Mouse (Mus musculus) B cell, adult 2 months (primary cell): ENCODE measurements around the gene Adipoq.
"Not testable (repeated sequence)": the region's sequence is repeated elsewhere in the genome, so short reads cannot be mapped to it uniquely, and the experiment has no call there.

ENCODE experiments used
- DNase-seq, 2 experiments: peaks; one replicate each; pipeline ENCODE4 v3.0.0; 2022

The Adipoq gene

GRCm38 (mm10) chr16:23165441-23165840 lies 19.1 kb downstream of the Adipoq start:
- DNase-seq: peak; percentile 43 to 58

- DNase-seq: no peak
Observed at GRCm38 (mm10) chr16:23166646-23167045, 20.3 kb downstream of the Adipoq start.

GRCm38 (mm10) chr16:23167079-23167478 lies 20.7 kb downstream of the Adipoq start:
- DNase-seq: no peak

GRCm38 (mm10) chr16:23170813-23171212 lies 24.5 kb downstream of the Adipoq start:
- no peak for DNase-seq

- no peak for DNase-seq
Observed at GRCm38 (mm10) chr16:23173904-23174303, 27.6 kb downstream of the Adipoq start.

GRCm38 (mm10) chr16:23174855-23175254 lies 28.5 kb downstream of the Adipoq start:
- no peak for DNase-seq

GRCm38 (mm10) chr16:23175956-23176355 lies 29.6 kb downstream of the Adipoq start:
- no peak for DNase-seq

- no peak for DNase-seq
Observed at GRCm38 (mm10) chr16:23177856-23178255, 31.5 kb downstream of the Adipoq start.

- no peak for DNase-seq
Observed at GRCm38 (mm10) chr16:23178796-23179195, 32.5 kb downstream of the Adipoq start.

- not testable (repeated sequence) for DNase-seq
Observed at GRCm38 (mm10) chr16:23179436-23179835, 33.1 kb downstream of the Adipoq start.

GRCm38 (mm10) chr16:23181054-23181453 lies 34.7 kb downstream of the Adipoq start:
- peak in 1 of 2 experiments; percentile 16 for DNase-seq

GRCm38 (mm10) chr16:23181487-23181886 lies 35.2 kb downstream of the Adipoq start:
- DNase-seq: peak; percentile 24 to 25

- no peak for DNase-seq
Observed at GRCm38 (mm10) chr16:23181942-23182597, 35.7 kb downstream of the Adipoq start.

GRCm38 (mm10) chr16:23185824-23186223 lies 39.5 kb downstream of the Adipoq start:
- peak; percentile 42 to 46 for DNase-seq

GRCm38 (mm10) chr16:23186418-23186817 lies 40.1 kb downstream of the Adipoq start:
- no peak for DNase-seq

GRCm38 (mm10) chr16:23187983-23188382 lies 41.6 kb downstream of the Adipoq start:
- peak; percentile 34 to 42 for DNase-seq

- no peak for DNase-seq
Observed at GRCm38 (mm10) chr16:23189612-23190011, 43.3 kb downstream of the Adipoq start.

- no peak for DNase-seq
Observed at GRCm38 (mm10) chr16:23191560-23192242, 45.4 kb downstream of the Adipoq start.

GRCm38 (mm10) chr16:23195618-23196017 lies 49.3 kb downstream of the Adipoq start:
- no peak for DNase-seq

GRCm38 (mm10) chr16:23196296-23196695 lies 50.0 kb downstream of the Adipoq start:
- DNase-seq: no peak

- no peak for DNase-seq
Observed at GRCm38 (mm10) chr16:23196791-23197190, 50.5 kb downstream of the Adipoq start.

- no peak for DNase-seq
Observed at GRCm38 (mm10) chr16:23201498-23201897, 55.2 kb downstream of the Adipoq start.
